Mouse (Mus musculus) liver, postnatal 0 days (tissue): Measurements from ENCODE around the gene Ift88.

Source experiments
- CTCF ChIP-seq: sonication (generic); IDR thresholded peaks from 2 replicates; pipeline ENCODE4 v1.5.1; 2016; ENCODE audit warnings: antibody characterized with exemption, low read depth
- EP300 ChIP-seq: IDR thresholded peaks from 2 replicates; pipeline ENCODE4 v1.6.1; 2016; ENCODE audit warnings: antibody characterized with exemption, low read depth, mild to moderate bottlenecking

DNA sequence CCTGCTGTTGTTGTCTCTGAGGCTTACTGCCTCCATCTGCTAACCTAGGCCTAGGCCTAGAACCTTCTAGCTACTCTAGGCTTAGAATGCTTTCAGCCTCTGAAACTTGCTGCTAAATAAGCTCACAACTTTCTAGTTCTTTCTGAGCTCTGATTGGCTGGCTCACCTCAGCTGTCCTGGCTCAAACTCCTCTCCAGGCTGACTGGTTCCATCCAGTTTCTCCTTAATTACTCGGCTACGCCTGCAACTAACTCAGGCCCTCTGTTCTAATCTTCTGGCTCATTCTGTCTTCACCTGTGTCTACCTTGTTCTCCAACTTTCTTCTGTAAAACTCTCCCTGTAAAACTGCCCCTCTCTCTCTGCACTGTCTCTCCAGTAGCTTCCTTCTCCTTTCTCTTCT, 28.4 kb upstream of the Ift88 start:
- TF ChIP-seq EP300: no peak
- TF ChIP-seq CTCF: no peak
